Mouse (Mus musculus) liver, embryonic 14.5 days (tissue): ENCODE measurements around the gene Washc3.

ENCODE experiments used
- CTCF ChIP-seq: IDR thresholded peaks from 2 replicates; pipeline ENCODE4 v1.5.1; 2016; ENCODE audit warnings: antibody characterized with exemption, low read depth, control low read depth
- EP300 ChIP-seq: IDR thresholded peaks from 2 replicates; pipeline ENCODE4 v1.6.1; 2016; ENCODE audit warnings: antibody characterized with exemption, low read depth

DNA sequence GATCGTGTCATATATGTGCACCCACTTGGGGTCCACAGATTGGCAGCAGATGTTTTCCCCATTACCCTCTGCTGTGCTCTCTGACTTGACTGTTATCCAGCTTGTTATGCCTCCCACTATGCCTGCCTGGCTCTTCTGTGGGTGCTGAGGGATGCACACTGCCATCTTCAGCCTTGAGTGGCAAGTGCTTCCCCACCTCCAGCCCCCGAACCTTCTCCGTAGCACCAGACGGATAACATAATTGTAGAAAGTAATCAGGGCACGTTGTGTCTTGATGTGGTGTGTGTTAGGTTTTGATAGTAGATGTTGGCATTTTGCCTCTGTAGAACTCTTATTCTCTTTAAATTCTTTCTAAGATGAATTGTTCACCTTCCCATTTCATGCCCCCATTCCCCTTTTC, 11.8 kb downstream of the Washc3 start:
- TF ChIP-seq CTCF (no peak), EP300 (no peak)
